Mouse (Mus musculus): ENCODE results near the gene Prdm11.

GRCm38 (mm10) chr2:93011465-93011864 is 34.5 kb downstream of the Prdm11 start:
- no peak for TF ChIP-seq POLR2A (IDR thresholded peaks at IDR 0.05; ENCODE audit: borderline replicate concordance, extremely low read depth, insufficient read depth, insufficient read length, poor library complexity, severe bottlenecking)
- no peak for TF ChIP-seq CTCF (IDR thresholded peaks at IDR 0.05; ENCODE audit: borderline replicate concordance, extremely low read depth, insufficient read depth, insufficient read length)

All from brain, embryonic 14.5 days (tissue).